Mouse (Mus musculus): Measurements from ENCODE around the gene Cyp2a5.
A peak's percentile ranks its signal among the peaks of the same experiment; 100 is the strongest.
"Not testable (repeated sequence)": the region's sequence is repeated elsewhere in the genome, so short reads cannot be mapped to it uniquely, and the experiment has no call there.

Cyp2a5 gene

DNA sequence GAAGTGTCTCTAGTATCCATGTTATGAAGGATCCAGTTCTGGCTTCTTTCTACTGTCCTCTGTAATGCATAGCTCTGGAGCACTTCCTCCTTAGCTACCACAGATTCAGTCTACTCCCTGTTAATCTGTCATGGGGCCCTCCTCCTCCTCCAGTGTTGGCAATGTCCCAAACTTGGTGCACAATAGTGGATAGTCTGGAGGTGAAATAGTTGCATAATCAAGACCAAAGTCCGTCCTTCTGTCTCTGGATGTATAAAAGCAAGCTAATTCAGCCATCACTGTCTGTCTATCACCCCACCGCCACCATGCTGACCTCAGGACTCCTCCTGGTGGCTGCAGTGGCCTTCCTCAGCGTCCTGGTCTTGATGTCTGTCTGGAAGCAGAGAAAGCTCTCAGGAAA is at the start of gene Cyp2a5:
Cyp2a5 (plus strand) TSS at position 247 of the 400 bp plus-strand sequence.
- not testable (repeated sequence) for DNase-seq (ENCODE audit: low read depth, low spot score)

- not testable (repeated sequence) for DNase-seq (ENCODE audit: low read depth, low spot score)
These were observed 49.1 kb upstream of the Cyp2a5 start for GRCm38 (mm10) chr7:26786013-26786412.

DNA sequence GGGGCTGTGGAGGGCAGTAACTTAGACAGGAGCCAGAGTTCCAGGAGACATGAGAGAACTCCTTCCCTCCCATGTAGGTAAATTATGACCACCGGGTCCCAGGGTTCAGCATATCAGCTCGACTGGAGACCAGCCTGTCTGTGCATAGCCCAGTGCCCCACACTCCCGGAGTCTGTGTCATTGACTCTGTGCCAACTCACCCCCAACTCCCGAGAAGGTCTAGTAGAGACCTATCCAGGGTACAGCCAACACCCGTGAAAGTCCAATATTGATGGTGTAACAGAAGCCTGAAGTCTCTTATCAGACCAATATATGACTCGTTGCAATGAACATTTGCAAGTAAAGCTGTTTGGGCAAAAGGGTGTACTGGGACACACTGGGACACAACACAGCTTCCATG is 45.1 kb upstream of the Cyp2a5 start:
- DNase-seq (ENCODE audit: low read depth, low spot score) = no peak

DNA sequence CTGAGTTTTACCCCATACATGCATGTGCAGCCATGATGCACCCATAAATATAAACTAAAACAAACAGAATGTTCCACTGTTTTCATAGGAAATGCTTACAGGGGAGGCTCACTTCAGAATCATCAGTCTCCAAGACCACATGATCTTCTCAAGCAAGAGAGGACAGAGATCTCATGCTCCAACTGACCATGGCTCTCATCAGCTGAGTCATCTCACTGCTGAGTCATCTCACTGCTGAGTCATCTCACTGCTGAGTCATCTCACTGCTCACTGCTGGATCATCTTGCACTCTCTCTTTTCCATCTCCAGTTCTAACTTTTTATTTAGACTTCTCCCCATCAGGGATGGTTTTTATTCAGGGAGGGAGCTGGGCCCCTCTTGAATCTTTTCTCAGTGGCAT is 35.0 kb upstream of the Cyp2a5 start:
- peak; percentile 56 for DNase-seq (ENCODE audit: low read depth, low spot score)

- DNase-seq (ENCODE audit: low read depth, low spot score) = no peak
These were observed 34.1 kb upstream of the Cyp2a5 start for GRCm38 (mm10) chr7:26800996-26801395.

DNA sequence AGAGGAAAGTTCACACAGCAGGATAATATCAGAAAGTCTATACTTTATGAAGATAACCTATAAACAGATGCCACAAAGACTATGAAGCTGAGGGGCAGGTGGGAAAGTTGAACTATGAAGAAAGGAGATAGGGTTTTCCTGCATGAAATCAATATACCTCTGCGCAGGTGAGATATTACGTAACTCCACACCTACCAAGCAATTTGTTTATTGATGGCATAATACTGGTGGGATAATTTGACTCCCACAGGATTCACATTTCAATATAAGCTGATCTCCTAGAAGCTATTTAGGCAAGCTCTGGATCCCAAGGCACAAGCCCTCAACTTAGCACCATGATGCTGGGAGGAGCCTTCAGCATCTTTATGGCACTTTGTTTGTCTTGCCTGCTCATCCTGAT is 26.5 kb upstream of the Cyp2a5 start, which contains the start of gene Cyp2g1:
Cyp2g1 (plus strand) TSS at position 301 of the 400 bp plus-strand sequence.
- DNase-seq (ENCODE audit: low read depth, low spot score) = no peak

GRCm38 (mm10) chr7:26831556-26832292 is 3.4 kb upstream of the Cyp2a5 start:
- not testable (repeated sequence) for DNase-seq (ENCODE audit: low read depth, low spot score)

GRCm38 (mm10) chr7:26832668-26833067 is 2.4 kb upstream of the Cyp2a5 start:
- not testable (repeated sequence) for DNase-seq (ENCODE audit: low read depth, low spot score)

DNA sequence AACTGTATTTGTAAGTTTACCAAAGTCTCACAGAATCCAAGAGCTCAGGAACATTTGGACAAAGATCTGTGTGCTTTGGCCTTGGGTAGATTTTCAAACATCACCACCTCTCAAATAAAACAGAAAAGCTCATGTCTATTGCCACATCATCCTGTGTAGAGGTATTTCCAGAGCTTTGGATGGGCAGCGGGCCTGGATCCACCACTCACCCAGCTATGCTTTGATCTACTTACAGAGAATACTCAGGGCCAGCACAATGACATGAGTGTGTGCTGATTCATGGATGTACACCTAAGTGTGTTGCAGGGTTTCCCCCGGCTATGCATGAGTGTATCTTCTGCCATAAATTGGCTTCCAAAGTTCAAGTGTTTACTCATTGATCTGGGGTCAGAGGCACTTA is 8.3 kb downstream of the Cyp2a5 start:
- not testable (repeated sequence) for DNase-seq (ENCODE audit: low read depth, low spot score)

DNA sequence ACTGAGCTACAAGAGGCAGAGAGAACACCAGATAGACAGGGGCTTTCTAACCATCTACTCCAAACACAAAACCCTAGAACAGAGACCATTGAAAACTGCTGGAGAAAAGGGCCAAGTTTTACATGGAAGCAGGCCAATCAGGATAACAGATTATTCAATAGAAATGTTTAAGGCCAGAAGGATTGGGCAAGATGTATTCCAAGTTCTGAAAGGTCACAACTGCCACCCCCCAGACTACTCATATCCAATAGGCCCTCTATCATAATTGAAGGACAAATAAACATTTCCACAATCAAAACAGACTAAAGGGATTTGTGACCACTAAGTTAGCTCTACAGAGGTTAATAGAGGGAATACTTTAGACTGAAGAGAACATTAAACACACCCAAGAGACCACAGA is 15.0 kb downstream of the Cyp2a5 start:
- DNase-seq (ENCODE audit: low read depth, low spot score) = not testable (repeated sequence)

DNA sequence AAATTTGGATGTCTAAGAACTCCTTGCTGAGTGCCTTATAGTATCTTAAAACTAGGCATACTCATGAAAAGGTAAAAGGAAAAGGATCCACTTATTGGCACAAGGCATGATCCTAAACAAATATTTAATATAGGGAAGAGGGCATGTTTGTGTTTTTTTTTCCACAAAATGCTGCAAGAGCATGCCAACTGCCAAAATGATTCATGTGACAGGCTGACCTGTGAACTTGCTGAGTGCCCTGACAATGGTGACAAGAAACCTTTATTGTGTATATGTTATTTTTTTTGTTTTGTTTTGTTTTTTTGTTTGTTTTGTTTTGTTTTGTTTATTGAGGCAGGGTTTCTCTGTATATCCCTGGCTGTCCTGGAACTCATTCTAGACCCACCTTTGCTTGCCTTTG is 43.5 kb downstream of the Cyp2a5 start:
- not testable (repeated sequence) for DNase-seq (ENCODE audit: low read depth, low spot score)

DNA sequence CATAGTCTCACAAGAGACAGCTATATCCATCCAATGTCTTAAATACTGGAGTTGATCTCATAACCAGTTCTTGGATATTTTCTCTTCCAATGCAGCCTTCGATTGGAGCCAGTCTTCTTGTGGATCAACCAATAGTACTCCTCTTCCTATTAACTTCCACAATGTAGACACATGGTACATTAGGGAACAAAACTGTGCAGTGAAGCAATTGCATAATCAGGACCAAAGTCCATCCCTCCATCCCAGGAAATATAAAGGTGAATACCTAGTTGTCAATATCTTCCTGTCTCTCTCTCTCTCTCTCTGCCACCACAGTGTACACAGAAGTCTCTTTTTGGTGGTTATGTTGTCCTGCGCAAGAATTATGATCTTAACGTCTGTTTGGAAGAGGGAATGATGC is 45.5 kb downstream of the Cyp2a5 start:
- DNase-seq (ENCODE audit: low read depth, low spot score) = not testable (repeated sequence)

Measured in brain, adult 2 months (tissue).